Mouse (Mus musculus): Measurements from ENCODE around the gene Fmo5. TPM values are rescaled to one million over a fixed set of nuclear protein-coding genes. Genes with fewer than 3 reads are reported as not detected.

The Fmo5 gene
- polyA plus RNA-seq, 1 experiment = 3.4 TPM

DNA sequence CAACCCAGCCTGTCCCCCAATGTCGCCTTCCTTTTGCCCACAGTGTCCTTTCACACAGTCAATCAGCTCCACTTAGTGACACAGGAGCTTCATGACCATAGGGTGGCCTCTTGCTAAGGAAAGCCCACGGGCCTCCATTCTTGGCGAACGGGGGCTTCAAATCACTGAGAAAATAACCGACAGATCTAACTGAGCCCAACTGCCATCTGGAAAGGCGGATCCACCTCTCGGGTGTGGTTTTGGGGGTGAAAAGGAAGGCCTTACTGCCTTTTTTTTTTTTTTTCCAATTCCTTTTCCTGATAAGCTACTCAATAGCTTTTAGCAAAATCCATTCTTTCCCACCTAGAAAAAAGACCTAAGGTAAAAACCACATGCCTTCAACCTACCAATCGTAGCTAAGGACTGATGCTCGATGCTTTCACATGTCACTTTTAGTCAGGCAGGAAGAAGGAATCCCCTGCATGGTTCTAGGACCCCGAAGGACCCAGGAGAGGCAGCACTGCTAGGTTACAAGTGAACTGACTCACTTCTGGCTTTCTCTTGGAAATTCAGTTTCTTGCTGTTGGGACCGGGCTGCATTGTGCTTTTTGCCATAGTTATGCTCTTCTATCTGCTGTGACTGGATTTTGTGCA, 74.0 kb downstream of the Fmo5 start:
- Histone ChIP-seq H3K4me1 (ENCODE audit: control insufficient read depth, insufficient read depth, low read length) (no peaks in the 10 kb centered on the region), H3K4me3 (ENCODE audit: insufficient read depth, low read length) (no peak overlapping the region), H3K27ac (ENCODE audit: insufficient read depth, low read length) (no peak overlapping the region)
- no peak for TF ChIP-seq CTCF (IDR thresholded peaks at IDR 0.05; ENCODE audit: extremely low read depth, insufficient read depth, low read length)
- no peak for TF ChIP-seq POLR2A (IDR thresholded peaks at IDR 0.05; ENCODE audit: extremely low read depth, insufficient read depth, low read length)

Other genes with a start within 250 kb of the Fmo5 start
- gene Olfr1402, start 206.8 kb upstream of the Fmo5 start, polyA plus RNA-seq (2012; rRNA removed) = not detected in 2 replicates
- gene Chd1l, start 18.6 kb upstream of the Fmo5 start, polyA plus RNA-seq (2012; rRNA removed) = 7.6 and 7.7 TPM in 2 replicates
- gene Prkab2, start 29.4 kb downstream of the Fmo5 start, polyA plus RNA-seq (2012; rRNA removed) = 33.2 and 33.8 TPM in 2 replicates
- not detected in 2 replicates for gene Gm17651, start 45.9 kb downstream of the Fmo5 start, polyA plus RNA-seq (2012; rRNA removed)